Mouse (Mus musculus): Measurements from ENCODE around the gene Tpra1. TPM values are rescaled to one million over a fixed set of nuclear protein-coding genes. Genes with fewer than 3 reads are reported as not detected.

The Tpra1 gene
- polyA plus RNA-seq, 1 experiment from 2014 or later: 67.3 TPM

DNA sequence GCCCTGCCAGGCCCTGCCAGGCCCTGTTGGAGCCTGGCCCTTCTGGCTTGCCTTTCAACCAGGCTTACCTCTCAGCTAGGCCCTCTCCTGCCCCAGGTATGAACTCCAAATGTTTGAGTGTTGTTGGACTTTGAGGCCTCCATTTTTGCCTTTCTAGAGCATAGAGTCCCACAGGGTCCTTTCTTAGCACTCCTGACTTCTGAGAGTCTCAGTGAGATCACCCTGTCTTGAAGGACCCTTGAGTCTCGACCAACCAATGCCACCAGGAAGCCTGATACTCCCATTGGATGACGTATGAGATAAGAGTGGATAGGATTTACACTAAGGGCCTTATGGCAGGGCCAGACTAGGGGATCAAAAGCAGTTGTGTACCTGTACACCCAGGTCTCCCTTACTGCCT is 29.4 kb downstream of the Tpra1 start:
- H3K4me3 ChIP-seq: no peak overlapping the region
- no peaks in the 10 kb centered on the region for H3K9me3 ChIP-seq (replicated peaks)
- 0 out of 2 replicates have a peak overlapping the region, but pooled peaks have one; percentile 88 for H3K27ac ChIP-seq
- H3K9ac ChIP-seq: 0 out of 2 replicates have a peak overlapping the region, but pooled peaks have one; percentile 24
- no peak overlapping the region for H3K4me2 ChIP-seq (replicated peaks)
- WGBS: 86% methylated on average over 2 of the region's 2 CpGs
- H3K4me1 ChIP-seq: peaks cover 73% of the 10 kb centered on the region
- no peak for ATAC-seq (ENCODE audit: low FRiP score)
- H3K27me3 ChIP-seq: 0 out of 2 replicates have a peak, but pooled peaks cover 3% of the 10 kb centered on the region
- H3K36me3 ChIP-seq: no peaks in the 10 kb centered on the region

DNA sequence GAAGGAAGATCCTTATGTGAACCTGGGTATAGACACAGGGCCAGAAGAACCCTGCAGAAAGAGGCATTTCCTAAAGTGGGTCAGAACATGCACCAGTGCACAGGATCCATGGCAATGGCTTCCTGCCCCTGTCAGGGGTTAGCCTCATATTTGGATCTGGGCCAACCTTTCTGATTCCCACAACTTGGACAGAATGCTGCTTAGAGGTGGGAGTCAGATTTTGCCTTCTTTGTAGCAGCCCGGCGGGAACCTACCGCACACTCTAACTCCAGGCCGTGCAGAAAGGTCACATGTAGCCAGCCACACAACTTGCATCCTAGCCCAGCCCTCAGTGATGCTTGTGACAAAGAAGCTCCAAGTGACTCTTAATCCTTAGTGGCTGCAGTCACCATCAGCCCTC is 32.1 kb downstream of the Tpra1 start:
- no peaks in the 10 kb centered on the region for H3K36me3 ChIP-seq
- H3K4me2 ChIP-seq (replicated peaks): no peak overlapping the region
- ATAC-seq (ENCODE audit: low FRiP score): no peak
- no peaks in the 10 kb centered on the region for H3K9me3 ChIP-seq (replicated peaks)
- H3K27ac ChIP-seq: no peak overlapping the region
- H3K9ac ChIP-seq: no peak overlapping the region
- 40% methylated on average over 4 of the region's 4 CpGs for WGBS
- H3K4me3 ChIP-seq: no peak overlapping the region
- H3K27me3 ChIP-seq: 0 out of 2 replicates have a peak, but pooled peaks cover 3% of the 10 kb centered on the region
- peaks cover 74% of the 10 kb centered on the region for H3K4me1 ChIP-seq

DNA sequence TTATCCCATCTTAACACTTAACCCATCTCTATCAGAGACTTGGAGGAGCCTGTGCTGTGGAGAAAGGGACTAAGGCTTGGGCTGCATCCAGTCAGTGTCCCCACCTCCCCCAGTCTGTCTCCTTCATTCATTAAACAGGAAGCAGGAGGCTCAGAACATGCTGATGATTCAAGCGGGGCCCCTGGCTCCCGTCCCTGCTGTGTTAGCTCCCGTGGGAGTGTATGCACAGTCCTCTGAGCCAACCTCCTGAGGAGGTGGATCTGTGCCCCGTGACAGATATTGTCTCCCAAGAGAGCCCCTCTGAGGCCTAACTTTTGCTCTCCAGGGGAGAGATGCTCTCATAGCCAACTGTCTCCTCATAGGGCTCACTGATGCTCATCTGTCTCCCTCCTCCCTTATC is 32.8 kb downstream of the Tpra1 start:
- Histone ChIP-seq H3K9me3 (replicated peaks) (no peaks in the 10 kb centered on the region), H3K36me3 (no peaks in the 10 kb centered on the region), H3K4me2 (replicated peaks) (no peak overlapping the region), H3K9ac (peak overlapping the region; percentile 32; the same call in 1 of the 2 replicates), H3K27me3 (0 out of 2 replicates have a peak, but pooled peaks cover 3% of the 10 kb centered on the region), H3K4me3 (no peak overlapping the region), H3K27ac (peak overlapping the region; percentile 13; the same call in 1 of the 2 replicates), H3K4me1 (peaks cover 74% of the 10 kb centered on the region)
- WGBS: 22% methylated on average over 4 of the region's 4 CpGs
- no peak for ATAC-seq (ENCODE audit: low FRiP score)

GRCm38 (mm10) chr6:88935735-88936276 is 33.8 kb downstream of the Tpra1 start:
- 12% methylated on average over 4 of the region's 4 CpGs for WGBS
- Histone ChIP-seq H3K27me3 (0 out of 2 replicates have a peak, but pooled peaks cover 3% of the 10 kb centered on the region), H3K36me3 (no peaks in the 10 kb centered on the region), H3K4me2 (replicated peaks) (no peak overlapping the region), H3K27ac (no peak overlapping the region), H3K9ac (no peak overlapping the region), H3K9me3 (replicated peaks) (no peaks in the 10 kb centered on the region), H3K4me1 (peaks cover 74% of the 10 kb centered on the region), H3K4me3 (no peak overlapping the region)
- ATAC-seq (ENCODE audit: low FRiP score): no peak

- no peaks in the 10 kb centered on the region for H3K36me3 ChIP-seq
- 65% methylated on average over 13 of the region's 13 CpGs for WGBS
These were observed 34.5 kb downstream of the Tpra1 start for GRCm38 (mm10) chr6:88936342-88937213.

GRCm38 (mm10) chr6:88937214-88937549 is 35.1 kb downstream of the Tpra1 start:
- 0 out of 2 replicates have a peak, but pooled peaks cover 3% of the 10 kb centered on the region for H3K27me3 ChIP-seq
- no peak overlapping the region for H3K9ac ChIP-seq
- no peak overlapping the region for H3K4me2 ChIP-seq (replicated peaks)
- no peak for ATAC-seq (ENCODE audit: low FRiP score)
- H3K9me3 ChIP-seq (replicated peaks): no peaks in the 10 kb centered on the region
- peak overlapping the region; percentile 92 for H3K27ac ChIP-seq
- no peaks in the 10 kb centered on the region for H3K36me3 ChIP-seq
- peaks cover 84% of the 10 kb centered on the region for H3K4me1 ChIP-seq
- 39% methylated on average over 4 of the region's 4 CpGs for WGBS
- no peak overlapping the region for H3K4me3 ChIP-seq

More at GRCm38 (mm10) chr6:88936342-88937213, 34.5 kb downstream of the Tpra1 start:
- Histone ChIP-seq H3K9ac (no peak overlapping the region), H3K27me3 (0 out of 2 replicates have a peak, but pooled peaks cover 3% of the 10 kb centered on the region), H3K27ac (peak overlapping the region; percentile 92; the same call in 1 of the 2 replicates), H3K4me3 (no peak overlapping the region), H3K4me1 (peaks cover 78% of the 10 kb centered on the region), H3K9me3 (replicated peaks) (no peaks in the 10 kb centered on the region), H3K4me2 (replicated peaks) (no peak overlapping the region)
- ATAC-seq (ENCODE audit: low FRiP score): no peak

DNA sequence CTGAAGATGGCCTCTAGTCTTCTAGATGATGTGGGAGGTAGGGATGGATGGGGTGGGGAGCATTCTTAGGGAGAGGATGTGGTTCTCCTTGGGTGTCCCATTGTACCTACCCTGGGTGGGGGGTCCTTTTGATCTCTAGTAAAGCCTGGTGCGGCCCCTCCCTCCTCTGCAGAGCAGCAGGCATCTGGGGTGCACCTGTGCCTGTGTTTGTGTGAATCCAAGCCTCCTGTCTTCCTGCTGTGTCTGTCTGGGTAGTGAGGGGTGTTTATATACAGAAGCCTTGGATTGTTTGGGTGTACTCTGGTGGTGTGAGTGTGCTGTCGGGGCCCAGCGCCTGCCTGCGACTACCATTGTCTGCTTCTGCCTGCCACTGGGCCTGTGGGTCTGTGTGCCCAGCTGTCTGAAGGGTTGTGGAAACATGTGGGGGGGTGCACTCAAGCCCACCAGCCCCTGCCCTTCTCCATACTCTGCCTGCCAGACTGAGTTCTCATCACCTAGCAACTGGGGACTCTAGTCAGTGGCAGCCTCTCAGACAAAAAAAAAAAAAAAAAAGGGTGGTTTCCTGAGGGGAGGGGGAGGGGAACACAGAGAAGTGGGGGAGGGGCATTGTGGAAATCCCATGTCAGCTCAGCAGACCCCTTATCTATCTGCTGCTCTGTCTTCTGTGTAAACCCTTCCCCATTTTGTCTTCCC is 36.1 kb downstream of the Tpra1 start:
- H3K9ac ChIP-seq: peak overlapping the region; percentile 10; the same call in 1 of the 2 replicates
- WGBS: 11% methylated on average over 4 of the region's 4 CpGs

GRCm38 (mm10) chr6:88938664-88939055 is 36.6 kb downstream of the Tpra1 start:
- Histone ChIP-seq H3K4me1 (peaks cover 94% of the 10 kb centered on the region), H3K9me3 (replicated peaks) (no peaks in the 10 kb centered on the region), H3K36me3 (no peaks in the 10 kb centered on the region), H3K9ac (no peak overlapping the region), H3K4me3 (no peak overlapping the region), H3K27ac (peak overlapping the region; percentile 92), H3K4me2 (replicated peaks) (peak overlapping the region; percentile 21), H3K27me3 (no peaks in the 10 kb centered on the region)
- WGBS: 42% methylated on average over 5 of the region's 5 CpGs
- no peak for ATAC-seq (ENCODE audit: low FRiP score)

More for the DNA sequence above, 36.1 kb downstream of the Tpra1 start:
- H3K4me2 ChIP-seq (replicated peaks): peak overlapping the region; percentile 21; the same call in 1 of the 2 replicates
- H3K27ac ChIP-seq: peak overlapping the region; percentile 92
- H3K4me3 ChIP-seq: no peak overlapping the region
- H3K36me3 ChIP-seq: no peaks in the 10 kb centered on the region
- ATAC-seq (ENCODE audit: low FRiP score): peak; percentile 74
- H3K4me1 ChIP-seq: peaks cover 93% of the 10 kb centered on the region
- 0 out of 2 replicates have a peak, but pooled peaks cover 3% of the 10 kb centered on the region for H3K27me3 ChIP-seq
- H3K9me3 ChIP-seq (replicated peaks): no peaks in the 10 kb centered on the region

- 31% methylated on average over 12 of the region's 12 CpGs for WGBS
- ATAC-seq (ENCODE audit: low FRiP score): no peak
- Histone ChIP-seq H3K4me3 (no peak overlapping the region), H3K4me1 (peaks cover 92% of the 10 kb centered on the region), H3K9me3 (replicated peaks) (no peaks in the 10 kb centered on the region), H3K36me3 (no peaks in the 10 kb centered on the region), H3K4me2 (replicated peaks) (peak overlapping the region; percentile 15; the same call in 1 of the 2 replicates), H3K27ac (peak overlapping the region; percentile 92), H3K27me3 (no peaks in the 10 kb centered on the region), H3K9ac (peak overlapping the region; percentile 42; the same call in 1 of the 2 replicates)
These were observed 37.4 kb downstream of the Tpra1 start for GRCm38 (mm10) chr6:88939281-88940089.

- 80% methylated on average over 9 of the region's 9 CpGs for WGBS
- Histone ChIP-seq H3K9ac (no peak overlapping the region), H3K27ac (peak overlapping the region; percentile 92), H3K4me2 (replicated peaks) (no peak overlapping the region), H3K9me3 (replicated peaks) (no peaks in the 10 kb centered on the region), H3K27me3 (no peaks in the 10 kb centered on the region), H3K4me3 (no peak overlapping the region), H3K4me1 (peaks cover 84% of the 10 kb centered on the region), H3K36me3 (no peaks in the 10 kb centered on the region)
- no peak for ATAC-seq (ENCODE audit: low FRiP score)
These were observed 38.3 kb downstream of the Tpra1 start for GRCm38 (mm10) chr6:88940090-88940916.

- Histone ChIP-seq H3K4me3 (no peak overlapping the region), H3K9ac (peak overlapping the region; percentile 18; the same call in 1 of the 2 replicates), H3K4me2 (replicated peaks) (no peak overlapping the region), H3K36me3 (no peaks in the 10 kb centered on the region), H3K4me1 (peaks cover 82% of the 10 kb centered on the region), H3K9me3 (replicated peaks) (no peaks in the 10 kb centered on the region), H3K27ac (peak overlapping the region; percentile 92), H3K27me3 (no peaks in the 10 kb centered on the region)
- 68% methylated on average over 4 of the region's 4 CpGs for WGBS
- no peak for ATAC-seq (ENCODE audit: low FRiP score)
These were observed 39.6 kb downstream of the Tpra1 start for GRCm38 (mm10) chr6:88941628-88942027.
